Mouse (Mus musculus): ENCODE data around the gene Slc26a8.

DNA sequence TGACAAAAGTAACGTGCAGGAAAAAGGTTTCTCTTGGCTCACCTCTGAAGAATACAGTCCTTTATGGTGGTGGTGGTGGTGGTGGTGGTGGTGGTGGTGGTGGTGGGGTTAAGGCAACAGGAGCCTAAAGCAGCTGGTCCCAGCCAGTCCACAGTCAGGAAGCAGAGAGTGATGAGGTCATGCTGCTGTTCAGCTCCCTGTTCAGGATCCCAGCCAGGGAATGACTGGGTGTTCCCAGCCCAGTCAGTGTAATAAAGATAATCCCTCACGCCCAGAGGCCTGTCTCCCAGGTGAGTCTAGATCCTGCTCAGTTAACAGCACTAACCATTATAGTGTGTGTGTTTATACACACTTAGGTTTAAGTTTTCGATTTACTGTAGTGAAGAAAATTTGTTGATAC is 11.7 kb upstream of the Slc26a8 start:
- TF ChIP-seq TAL1 (conservative IDR thresholded peaks at IDR 0.05; ENCODE audit: low read depth, low read length) (no peak), CTCF (IDR thresholded peaks at IDR 0.05; ENCODE audit: low read depth, low read length) (no peak), GATA1 (IDR thresholded peaks at IDR 0.05; ENCODE audit: borderline replicate concordance, low read length) (no peak)

Measured in G1E (cell line).